Mouse (Mus musculus) heart, adult 2 months (tissue): ENCODE results near the gene Chchd3.

Experiments
- CTCF ChIP-seq: fragments of 200-600 bp; IDR thresholded peaks from 2 replicates; pipeline ENCODE4 v1.8.1; 2022; ENCODE audit warnings: antibody characterized with exemption, mild to moderate bottlenecking, moderate library complexity
- EP300 ChIP-seq: fragments of 200-500 bp; IDR thresholded peaks from 2 replicates; pipeline ENCODE4 v1.6.1; 2011; ENCODE audit warnings: low read depth, low read length, control low read depth; ENCODE audit not compliant: insufficient read depth

DNA sequence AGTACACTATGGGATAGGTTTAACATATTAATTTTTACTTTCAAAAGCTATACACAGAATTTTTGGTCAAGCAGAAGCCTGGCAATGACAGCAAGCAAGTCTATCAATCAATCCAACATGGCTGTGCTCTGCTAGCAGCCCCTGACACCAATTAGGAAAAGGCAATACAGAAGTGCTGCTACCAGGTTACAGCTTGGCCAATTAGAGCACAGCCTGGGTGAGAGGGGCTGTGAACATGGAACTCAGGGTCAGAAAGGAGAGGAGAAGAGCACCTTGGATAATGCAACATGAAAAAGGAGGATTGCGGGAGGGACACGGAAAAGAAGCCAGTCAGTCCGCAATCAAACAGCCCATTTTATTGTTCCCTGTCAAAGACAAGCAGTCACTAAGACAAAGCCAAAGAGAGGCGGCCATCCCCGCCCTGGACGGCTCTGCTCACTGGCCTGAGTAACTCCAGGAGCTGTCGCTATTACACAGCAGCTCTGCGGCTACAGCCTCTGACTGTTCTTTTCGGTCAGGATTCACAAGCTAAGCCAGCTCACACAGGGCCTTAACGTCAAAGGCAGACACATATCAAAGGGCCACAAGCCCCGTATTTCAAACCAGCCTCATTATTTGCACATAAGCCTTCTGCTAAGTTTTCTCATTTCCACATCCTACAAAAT is 128.8 kb downstream of the Chchd3 start:
- no peak for TF ChIP-seq CTCF
- no peak for TF ChIP-seq EP300
